Mouse (Mus musculus): ENCODE measurements around the gene Hebp2. TPM values are rescaled to one million over a fixed set of nuclear protein-coding genes. Genes with fewer than 3 reads are reported as not detected.

Hebp2 gene
- total and polyA plus RNA-seq, 3 experiments = 0.08 TPM; not detected in 2

- in situ Hi-C loops (cut with MboI; ENCODE audit: low pct_ligation_motif_present, low pct_unique_long_range_greater_than_20kb, low sequenced_read_pairs) (loop anchor here (10.0 kb wide), 1 partner anchor 287 kb away; no protein-coding TSS in a partner anchor), dilution Hi-C loops (cut with MboI; ENCODE audit: extremely low pct_ligation_motif_present, extremely low pct_unique_long_range_greater_than_20kb, low sequenced_read_pairs) (no loop called here)
- Histone ChIP-seq H3K36me3 (replicated peaks in 1 of 2; ENCODE audit: control insufficient read depth in 1 of 2, insufficient read depth in 1 of 2, low read length in 1 of 2) (no peaks in the 10 kb centered on the region), H3K4me2 (ENCODE audit: insufficient read depth, low read depth, poor library complexity, severe bottlenecking) (no peak overlapping the region), H3K9ac (ENCODE audit: insufficient read depth, low read depth) (no peak overlapping the region), H3K79me2 (replicated peaks; ENCODE audit: control insufficient read depth, extremely low read depth, insufficient read depth, poor library complexity, severe bottlenecking) (no peaks in the 10 kb centered on the region), H3K27ac (ENCODE audit: insufficient read depth, low read depth) (no peak overlapping the region), H3K4me1 (ENCODE audit: control insufficient read depth in 1 of 2, insufficient read depth in 2 of 2) (no peaks in the 10 kb centered on the region), H3K9me3 (replicated peaks; ENCODE audit: low read length) (no peaks in the 10 kb centered on the region), H3K4me3 (replicated peaks in 1 of 3; ENCODE audit: low read depth in 2 of 3, low read length in 2 of 3, poor library complexity in 1 of 3) (no peak overlapping the region), H3K27me3 (replicated peaks) (no peaks in the 10 kb centered on the region)
- TF ChIP-seq RCOR1 (conservative IDR thresholded peaks at IDR 0.05; ENCODE audit: low read depth, low read length) = no peak
- TF ChIP-seq TBP (conservative IDR thresholded peaks at IDR 0.05; ENCODE audit: low read depth, low read length) = no peak
- no peak for TF ChIP-seq JUN (IDR thresholded peaks at IDR 0.05; ENCODE audit: insufficient read depth, low read depth, low read length)
- no peak for DNase-seq (ENCODE audit: extremely low read depth)
Observed at GRCm38 (mm10) chr10:18532293-18532692, 13.6 kb downstream of the Hebp2 start.

- dilution Hi-C loops (cut with MboI; ENCODE audit: extremely low pct_ligation_motif_present, extremely low pct_unique_long_range_greater_than_20kb, low sequenced_read_pairs) = no loop called here
- Histone ChIP-seq H3K4me1 (ENCODE audit: control insufficient read depth in 1 of 2, insufficient read depth in 2 of 2) (no peaks in the 10 kb centered on the region), H3K36me3 (replicated peaks in 1 of 2; ENCODE audit: control insufficient read depth in 1 of 2, insufficient read depth in 1 of 2, low read length in 1 of 2) (no peaks in the 10 kb centered on the region), H3K9ac (ENCODE audit: insufficient read depth, low read depth) (no peak overlapping the region), H3K79me2 (replicated peaks; ENCODE audit: control insufficient read depth, extremely low read depth, insufficient read depth, poor library complexity, severe bottlenecking) (no peaks in the 10 kb centered on the region), H3K27me3 (replicated peaks) (no peaks in the 10 kb centered on the region), H3K27ac (ENCODE audit: insufficient read depth, low read depth) (no peak overlapping the region), H3K4me3 (replicated peaks in 1 of 3; ENCODE audit: low read depth in 2 of 3, low read length in 2 of 3, poor library complexity in 1 of 3) (no peak overlapping the region), H3K9me3 (replicated peaks; ENCODE audit: low read length) (no peaks in the 10 kb centered on the region), H3K4me2 (ENCODE audit: insufficient read depth, low read depth, poor library complexity, severe bottlenecking) (no peak overlapping the region)
- in situ Hi-C loops (cut with MboI; ENCODE audit: low pct_ligation_motif_present, low pct_unique_long_range_greater_than_20kb, low sequenced_read_pairs) = loop anchor here (10.0 kb wide), 1 partner anchor 285 kb away; no protein-coding TSS in a partner anchor
- no peak for DNase-seq (ENCODE audit: extremely low read depth)
- TF ChIP-seq IRF4 (IDR thresholded peaks at IDR 0.05; ENCODE audit: low read depth, low read length) (no peak), RAD21 (IDR thresholded peaks at IDR 0.05; ENCODE audit: low read depth, low read length) (no peak), NRF1 (IDR thresholded peaks at IDR 0.05; ENCODE audit: low read depth, low read length) (no peak)
Observed at GRCm38 (mm10) chr10:18530161-18530560, 15.7 kb downstream of the Hebp2 start.

- Histone ChIP-seq H3K36me3 (replicated peaks in 1 of 2; ENCODE audit: control insufficient read depth in 1 of 2, insufficient read depth in 1 of 2, low read length in 1 of 2) (no peaks in the 10 kb centered on the region), H3K4me2 (ENCODE audit: insufficient read depth, low read depth, poor library complexity, severe bottlenecking) (no peak overlapping the region), H3K79me2 (replicated peaks; ENCODE audit: control insufficient read depth, extremely low read depth, insufficient read depth, poor library complexity, severe bottlenecking) (no peaks in the 10 kb centered on the region), H3K27me3 (replicated peaks) (no peaks in the 10 kb centered on the region), H3K4me3 (replicated peaks in 1 of 3; ENCODE audit: low read depth in 2 of 3, low read length in 2 of 3, poor library complexity in 1 of 3) (no peak overlapping the region), H3K27ac (ENCODE audit: insufficient read depth, low read depth) (no peak overlapping the region), H3K4me1 (ENCODE audit: control insufficient read depth in 1 of 2, insufficient read depth in 2 of 2) (no peaks in the 10 kb centered on the region), H3K9ac (ENCODE audit: insufficient read depth, low read depth) (no peak overlapping the region), H3K9me3 (replicated peaks; ENCODE audit: low read length) (no peaks in the 10 kb centered on the region)
- dilution Hi-C loops (cut with MboI; ENCODE audit: extremely low pct_ligation_motif_present, extremely low pct_unique_long_range_greater_than_20kb, low sequenced_read_pairs) = no loop called here
- TF ChIP-seq MXI1 (IDR thresholded peaks at IDR 0.05; ENCODE audit: low read depth, low read length) = no peak
- no peak for TF ChIP-seq RAD21 (IDR thresholded peaks at IDR 0.05; ENCODE audit: low read depth, low read length)
- no peak for TF ChIP-seq JUN (IDR thresholded peaks at IDR 0.05; ENCODE audit: insufficient read depth, low read depth, low read length)
- TF ChIP-seq MAZ (IDR thresholded peaks at IDR 0.05; ENCODE audit: low read depth, low read length) = no peak
- no peak for TF ChIP-seq SMC3 (IDR thresholded peaks at IDR 0.05; ENCODE audit: low read depth, low read length)
- TF ChIP-seq NRF1 (IDR thresholded peaks at IDR 0.05; ENCODE audit: low read depth, low read length) = no peak
- TF ChIP-seq UBTF (IDR thresholded peaks at IDR 0.05; ENCODE audit: low read depth, low read length) = no peak
- no peak for TF ChIP-seq IRF4 (IDR thresholded peaks at IDR 0.05; ENCODE audit: low read depth, low read length)
- TF ChIP-seq ZMIZ1 (IDR thresholded peaks at IDR 0.05; ENCODE audit: low read depth, low read length) = no peak
- TF ChIP-seq ETS1 (conservative IDR thresholded peaks at IDR 0.05; ENCODE audit: low read depth, low read length) = no peak
- TF ChIP-seq BHLHE40 (IDR thresholded peaks at IDR 0.05; ENCODE audit: low read depth, low read length) = no peak
- no peak for TF ChIP-seq USF1 (IDR thresholded peaks at IDR 0.05; ENCODE audit: low read depth, low read length)
- in situ Hi-C loops (cut with MboI; ENCODE audit: low pct_ligation_motif_present, low pct_unique_long_range_greater_than_20kb, low sequenced_read_pairs) = no loop called here
- DNase-seq (ENCODE audit: extremely low read depth) = no peak
Observed at GRCm38 (mm10) chr10:18529177-18529576, 16.7 kb downstream of the Hebp2 start.
